Mouse (Mus musculus): ENCODE measurements around the gene Mettl21c.

DNA sequence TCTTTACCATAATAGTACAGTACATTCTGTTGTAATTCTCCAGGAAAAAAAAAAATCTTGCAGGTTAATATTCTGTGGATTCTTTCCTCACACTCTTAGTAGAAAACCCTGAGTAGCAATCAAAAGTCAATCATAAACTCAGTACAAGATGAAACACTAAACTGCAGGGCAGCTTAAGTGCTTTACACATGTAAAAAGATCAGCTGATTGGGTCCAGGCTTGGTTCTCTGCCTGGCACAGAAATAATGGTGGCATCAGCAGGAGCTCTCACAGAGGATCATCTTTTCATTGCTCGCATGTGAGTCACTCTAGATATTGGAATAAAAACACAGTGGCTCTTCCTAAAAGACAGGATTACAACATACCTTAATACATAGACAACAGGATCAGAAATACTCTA is 7.8 kb upstream of the Mettl21c start:
- TF ChIP-seq POLR2A (IDR thresholded peaks at IDR 0.05; ENCODE audit: borderline replicate concordance, control insufficient read depth, low read depth, low read length) (no peak), CTCF (IDR thresholded peaks at IDR 0.05; ENCODE audit: control insufficient read depth, insufficient read depth, low read length) (no peak)
